Mouse (Mus musculus): ENCODE data around the gene Ssbp4.

GRCm38 (mm10) chr8:70638752-70639151 is 30.1 kb upstream of the Ssbp4 start:
- TF ChIP-seq CTCF (IDR thresholded peaks at IDR 0.05; ENCODE audit: low read depth) (no peak), EP300 (IDR thresholded peaks at IDR 0.05; ENCODE audit: low read depth) (no peak)
